Comparison of ENCODE assay signal across 31 mouse cellular contexts in the genomic region with DNA sequence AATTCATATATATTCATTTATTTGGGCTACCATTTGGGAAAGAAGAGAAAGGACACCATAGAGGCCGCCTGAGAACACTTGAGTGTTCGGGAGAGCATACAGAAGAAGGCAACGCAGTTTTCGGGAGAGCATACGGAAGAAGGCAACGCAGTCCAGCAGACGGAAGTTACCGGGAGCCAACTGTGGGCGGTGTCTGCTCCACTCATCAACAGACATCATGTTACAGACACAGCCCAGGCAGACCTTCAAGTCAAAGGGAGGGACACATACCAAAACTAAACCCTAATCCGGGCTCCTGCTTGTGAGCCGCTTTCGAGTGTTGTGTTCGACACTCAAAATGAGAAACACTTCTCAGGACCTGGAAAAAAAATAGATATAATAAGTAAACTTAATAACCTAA. TPM values are rescaled to one million over a fixed set of nuclear protein-coding genes. Genes with fewer than 3 reads are reported as not detected.
DNase-seq lines count a peak whose midpoint lies in the region; ATAC-seq lines count a peak whose summit lies in the region.
"Had no signal": no experiment of that assay in that cellular context is flagged by ENCODE, and none has a peak within 500 bp of the region (broad histone marks: within the 10 kb centered on the region; RNA-seq: fewer than 3 reads in every experiment).

No protein-coding gene starts in this region.

- peak; percentile 92 for DNase-seq in heart, adult 11 months
- DNase-seq in heart, embryonic 10.5 days (ENCODE audit: low spot score) = no peak
- peak; percentile 58 for DNase-seq in ES-CJ7 (ENCODE audit: low read depth, low spot score)
- peak; percentile 65 for DNase-seq in ZHBTc4 (ENCODE audit: low read depth, low spot score)
- peak; percentile 9 to 18 for DNase-seq in heart, postnatal 14 days
- no peak for DNase-seq in hindbrain, embryonic 11.5 days (ENCODE audit: low spot score)
- DNase-seq: adrenal gland, postnatal 14 days; cerebellum, adult 11-12 months; cerebellum, postnatal 10 days; kidney, adult 2 months; kidney, postnatal 4 days; right cerebral cortex, postnatal 4 days had no signal

- peaks cover 33% of the 10 kb centered on the region for H3K4me1 ChIP-seq in heart, embryonic 10.5 days
- H3K4me1 ChIP-seq in forebrain, embryonic 13.5 days = peaks cover 24% of the 10 kb centered on the region
- no peaks in the 10 kb centered on the region for H3K4me1 ChIP-seq in hindbrain, embryonic 11.5 days (replicated peaks; ENCODE audit: control insufficient read depth, insufficient read depth, low read length)

- intact Hi-C loops in heart, postnatal 14 days (cut with DNase I) = loop anchor here (2.0 to 10.0 kb wide), 2 partner anchors 29 to 653 kb away; partner anchors contain the start of genes Cryz, Rabggtb and Tyw3

- no peaks in the 10 kb centered on the region for H3K9me3 ChIP-seq in heart, embryonic 10.5 days
- H3K9me3 ChIP-seq in forebrain, embryonic 13.5 days (replicated peaks) = no peaks in the 10 kb centered on the region
- H3K9me3 ChIP-seq in hindbrain, embryonic 11.5 days (ENCODE audit: control insufficient read depth, low read length) = no peaks in the 10 kb centered on the region
- H3K9me3 ChIP-seq: embryonic facial prominence, embryonic 13.5 days; forebrain, embryonic 10.5 days; G1E; heart, embryonic 15.5 days; hindbrain, embryonic 12.5 days; intestine, embryonic 15.5 days; limb, embryonic 13.5 days; lung, embryonic 15.5 days; midbrain, embryonic 10.5 days; midbrain, embryonic 15.5 days had no signal

- no peak overlapping the region for H3K4me2 ChIP-seq in forebrain, embryonic 13.5 days
- no peak overlapping the region for H3K4me2 ChIP-seq in hindbrain, embryonic 11.5 days (replicated peaks; ENCODE audit: low read depth, low read length)
- H3K4me2 ChIP-seq: embryonic facial prominence, embryonic 13.5 days; hindbrain, embryonic 12.5 days; intestine, embryonic 15.5 days; limb, embryonic 13.5 days; liver, embryonic 11.5 days; lung, embryonic 15.5 days; midbrain, embryonic 15.5 days had no signal

- H3K27ac ChIP-seq in heart, embryonic 10.5 days = no peak overlapping the region
- H3K27ac ChIP-seq in forebrain, embryonic 13.5 days = no peak overlapping the region
- no peak overlapping the region for H3K27ac ChIP-seq in hindbrain, embryonic 11.5 days (ENCODE audit: low read depth, low read length)
- H3K27ac ChIP-seq: embryonic facial prominence, embryonic 13.5 days; forebrain, embryonic 10.5 days; heart, embryonic 15.5 days; hindbrain, embryonic 12.5 days; hindbrain, postnatal 0 days; intestine, embryonic 15.5 days; kidney, postnatal 0 days; limb, embryonic 13.5 days; lung, embryonic 15.5 days; midbrain, embryonic 10.5 days; midbrain, embryonic 15.5 days had no signal

- 87% methylated on average over 13 of the region's 13 CpGs for WGBS in heart, embryonic 10.5 days
- 95% methylated on average over 13 of the region's 13 CpGs for WGBS in forebrain, embryonic 13.5 days
- WGBS in hindbrain, embryonic 11.5 days = 95% methylated on average over 13 of the region's 13 CpGs

- peaks cover 31% of the 10 kb centered on the region for H3K36me3 ChIP-seq in heart, embryonic 10.5 days
- H3K36me3 ChIP-seq in forebrain, embryonic 13.5 days (ENCODE audit: poor library complexity, severe bottlenecking) = peaks cover 7% of the 10 kb centered on the region; the same call in 1 of the 2 replicates
- H3K36me3 ChIP-seq in hindbrain, embryonic 11.5 days (ENCODE audit: control insufficient read depth, insufficient read depth, low read length) = no peaks in the 10 kb centered on the region
- H3K36me3 ChIP-seq: midbrain, embryonic 15.5 days had no signal

- no peaks in the 10 kb centered on the region for H3K27me3 ChIP-seq in heart, embryonic 10.5 days (ENCODE audit: insufficient read depth, poor library complexity, severe bottlenecking)
- H3K27me3 ChIP-seq in forebrain, embryonic 13.5 days = no peaks in the 10 kb centered on the region
- H3K27me3 ChIP-seq in hindbrain, embryonic 11.5 days (ENCODE audit: control insufficient read depth, insufficient read depth, low read length) = no peaks in the 10 kb centered on the region
- H3K27me3 ChIP-seq: embryonic facial prominence, embryonic 13.5 days; heart, embryonic 15.5 days; hindbrain, embryonic 12.5 days; intestine, embryonic 15.5 days; limb, embryonic 13.5 days; lung, embryonic 15.5 days; midbrain, embryonic 15.5 days had no signal

- H3K4me3 ChIP-seq in heart, embryonic 10.5 days = no peak overlapping the region
- H3K4me3 ChIP-seq in forebrain, embryonic 13.5 days = no peak overlapping the region
- no peak overlapping the region for H3K4me3 ChIP-seq in hindbrain, embryonic 11.5 days (ENCODE audit: low read depth, low read length)
- H3K4me3 ChIP-seq: embryonic facial prominence, embryonic 13.5 days; forebrain, embryonic 10.5 days; heart, embryonic 15.5 days; hindbrain, embryonic 12.5 days; intestine, embryonic 15.5 days; limb, embryonic 13.5 days; lung, embryonic 15.5 days; midbrain, embryonic 10.5 days; midbrain, embryonic 15.5 days had no signal

- no peak for ATAC-seq in forebrain, embryonic 13.5 days
- ATAC-seq in hindbrain, embryonic 11.5 days (ENCODE audit: low FRiP score) = no peak
- ATAC-seq: CD4-positive, CD25-positive, alpha-beta regulatory T cell, adult 4 months; forebrain, embryonic 16.5 days; hindbrain, postnatal 0 days; intestine, embryonic 15.5 days; midbrain, embryonic 15.5 days had no signal

- H3K9ac ChIP-seq in forebrain, embryonic 13.5 days = no peak overlapping the region
- no peak overlapping the region for H3K9ac ChIP-seq in hindbrain, embryonic 11.5 days (ENCODE audit: low read depth, low read length)
- H3K9ac ChIP-seq: embryonic facial prominence, embryonic 13.5 days; heart, embryonic 15.5 days; hindbrain, embryonic 12.5 days; intestine, embryonic 15.5 days; limb, embryonic 13.5 days; lung, embryonic 15.5 days; midbrain, embryonic 15.5 days had no signal

RNA-seq across cellular contexts. Expression of gene Acadm, which starts 2.8 kb away (rescaled TPM):
- polyA plus RNA-seq in heart, embryonic 10.5 days (2016; fragmentation: Nextera tagmentation; extraction: Ambion mirVana) = 91.2 and 141 TPM in 2 replicates
- 100 to 1,000 TPM; 980 to 999 TPM for total RNA-seq in heart, postnatal 14 days (2021)
- polyA plus RNA-seq in forebrain, embryonic 13.5 days (2015; fragmentation: Nextera tagmentation; extraction: Ambion mirVana) = 37.1 and 37.9 TPM in 2 replicates
- polyA plus RNA-seq in hindbrain, embryonic 11.5 days (2014; fragmentation: Nextera tagmentation; extraction: Ambion mirVana) = 55.0 and 63.6 TPM in 2 replicates

RNA-seq across cellular contexts. Expression of gene Rabggtb, which starts 28.8 kb away (rescaled TPM):
- polyA plus RNA-seq in heart, embryonic 10.5 days (2016; fragmentation: Nextera tagmentation; extraction: Ambion mirVana) = 56.8 and 57.2 TPM in 2 replicates
- 100 to 1,000 TPM in 1 of 2 experiments, 10 to 100 TPM in 1; 90.2 to 105 TPM for total RNA-seq in heart, postnatal 14 days (2021)
- polyA plus RNA-seq in forebrain, embryonic 13.5 days (2015; fragmentation: Nextera tagmentation; extraction: Ambion mirVana) = 47.0 and 48.6 TPM in 2 replicates
- polyA plus RNA-seq in hindbrain, embryonic 11.5 days (2014; fragmentation: Nextera tagmentation; extraction: Ambion mirVana) = 41.8 and 43.6 TPM in 2 replicates

RNA-seq across cellular contexts. Expression of gene Slc44a5, which starts 31.6 kb away (rescaled TPM):
- 1.0 and 1.1 TPM in 2 replicates for polyA plus RNA-seq in heart, embryonic 10.5 days (2016; fragmentation: Nextera tagmentation; extraction: Ambion mirVana)
- total RNA-seq in heart, postnatal 14 days (2021) = under 1 TPM; 0.22 to 0.31 TPM
- 6.1 and 6.5 TPM in 2 replicates for polyA plus RNA-seq in forebrain, embryonic 13.5 days (2015; fragmentation: Nextera tagmentation; extraction: Ambion mirVana)
- polyA plus RNA-seq in hindbrain, embryonic 11.5 days (2014; fragmentation: Nextera tagmentation; extraction: Ambion mirVana) = 6.2 and 8.1 TPM in 2 replicates
- total RNA-seq: common myeloid progenitor, adult 5-6 weeks; megakaryocyte progenitor cell, adult 5-6 weeks; neutrophil, adult 5-6 weeks had no signal
- polyA plus RNA-seq: G1E had no signal

RNA-seq across cellular contexts. Expression of gene Msh4, which starts 35.7 kb away (rescaled TPM):
- 0.09 and 0.11 TPM in 2 replicates for polyA plus RNA-seq in heart, embryonic 10.5 days (2016; fragmentation: Nextera tagmentation; extraction: Ambion mirVana)
- total RNA-seq in heart, postnatal 14 days (2021) = under 1 TPM; 0.10 to 0.24 TPM
- 0.13 and 0.14 TPM in 2 replicates for polyA plus RNA-seq in forebrain, embryonic 13.5 days (2015; fragmentation: Nextera tagmentation; extraction: Ambion mirVana)
- polyA plus RNA-seq in hindbrain, embryonic 11.5 days (2014; fragmentation: Nextera tagmentation; extraction: Ambion mirVana) = 0.05 and 0.08 TPM in 2 replicates
- polyA plus RNA-seq: CD4-positive, CD25-positive, alpha-beta regulatory T cell, adult 4 months; G1E had no signal

Comparison
In these comparisons a context has a peak if more than half of its experiments do, and no peak if none do; other contexts are left out.
1. DNase-seq: peak in heart, adult 11 months (single experiment), ES-CJ7 (single experiment), ZHBTc4 (single experiment) and heart, postnatal 14 days (2 of 2); none in heart, embryonic 10.5 days (single experiment) and hindbrain, embryonic 11.5 days (single experiment).